Mouse (Mus musculus) neural tube, embryonic 13.5 days (tissue): Measurements from ENCODE around the gene Nkx1-2. TPM values are rescaled to one million over a fixed set of nuclear protein-coding genes. Genes with fewer than 3 reads are reported as not detected.

Experiments
- ATAC-seq: fragments of 200-750 bp; cut with Nextera tagmentation; 2 replicates; pipeline ENCODE4 v1.8.0; 2017; ENCODE audit warnings: low read depth, mild to moderate bottlenecking, moderate TSS enrichment, moderate library complexity
- H3K27ac ChIP-seq: fragments of 300-500 bp; sonication (generic); replicated peaks from 2 replicates; pipeline ENCODE4 v1.5.1; 2015; ENCODE audit warnings: moderate library complexity, mild to moderate bottlenecking, inconsistent platforms
- H3K27me3 ChIP-seq: fragments of 300-500 bp; sonication (generic); 2 replicates; pipeline ENCODE4 v1.6.1; 2015; ENCODE audit warnings: mild to moderate bottlenecking, inconsistent platforms
- H3K36me3 ChIP-seq: fragments of 300-500 bp; sonication (generic); 2 replicates; pipeline ENCODE4 v1.6.1; 2015; ENCODE audit warnings: mild to moderate bottlenecking, inconsistent platforms
- H3K4me1 ChIP-seq: fragments of 300-500 bp; sonication (generic); replicated peaks from 2 replicates; pipeline ENCODE4 v1.6.1; 2015; ENCODE audit warnings: inconsistent platforms
- H3K4me2 ChIP-seq: fragments of 300-500 bp; sonication (generic); 2 replicates; pipeline ENCODE4 v1.6.1; 2015; ENCODE audit warnings: inconsistent platforms, mild to moderate bottlenecking, moderate library complexity
- H3K4me3 ChIP-seq: fragments of 300-500 bp; sonication (generic); 2 replicates; pipeline ENCODE4 v1.5.1; 2015; ENCODE audit warnings: mild to moderate bottlenecking, inconsistent platforms
- H3K9ac ChIP-seq: fragments of 300-500 bp; sonication (generic); 2 replicates; pipeline ENCODE4 v1.6.1; 2015; ENCODE audit warnings: moderate library complexity, mild to moderate bottlenecking, inconsistent platforms
- H3K9me3 ChIP-seq: fragments of 300-500 bp; sonication (generic); 2 replicates; pipeline ENCODE4 v1.6.1; 2016; ENCODE audit warnings: inconsistent platforms
- WGBS: fragments of 180-500 bp; shearing (Covaris S2); methylation state at CpG from one replicate; pipeline ENCODE4 v1.1.7; 2015; 5-methylcytosine and 5-hydroxymethylcytosine counted together
- polyA plus RNA-seq: library from polyadenylated mRNA; unstranded; fragments of >200 nt; fragmentation: Nextera tagmentation; extraction: Ambion mirVana; gene quantifications from 2 replicates; pipeline ENCODE4 v1.2.1, GENCODE M21; 2015

Nkx1-2 gene
- 0.61 and 1.5 TPM in 2 replicates for polyA plus RNA-seq

DNA sequence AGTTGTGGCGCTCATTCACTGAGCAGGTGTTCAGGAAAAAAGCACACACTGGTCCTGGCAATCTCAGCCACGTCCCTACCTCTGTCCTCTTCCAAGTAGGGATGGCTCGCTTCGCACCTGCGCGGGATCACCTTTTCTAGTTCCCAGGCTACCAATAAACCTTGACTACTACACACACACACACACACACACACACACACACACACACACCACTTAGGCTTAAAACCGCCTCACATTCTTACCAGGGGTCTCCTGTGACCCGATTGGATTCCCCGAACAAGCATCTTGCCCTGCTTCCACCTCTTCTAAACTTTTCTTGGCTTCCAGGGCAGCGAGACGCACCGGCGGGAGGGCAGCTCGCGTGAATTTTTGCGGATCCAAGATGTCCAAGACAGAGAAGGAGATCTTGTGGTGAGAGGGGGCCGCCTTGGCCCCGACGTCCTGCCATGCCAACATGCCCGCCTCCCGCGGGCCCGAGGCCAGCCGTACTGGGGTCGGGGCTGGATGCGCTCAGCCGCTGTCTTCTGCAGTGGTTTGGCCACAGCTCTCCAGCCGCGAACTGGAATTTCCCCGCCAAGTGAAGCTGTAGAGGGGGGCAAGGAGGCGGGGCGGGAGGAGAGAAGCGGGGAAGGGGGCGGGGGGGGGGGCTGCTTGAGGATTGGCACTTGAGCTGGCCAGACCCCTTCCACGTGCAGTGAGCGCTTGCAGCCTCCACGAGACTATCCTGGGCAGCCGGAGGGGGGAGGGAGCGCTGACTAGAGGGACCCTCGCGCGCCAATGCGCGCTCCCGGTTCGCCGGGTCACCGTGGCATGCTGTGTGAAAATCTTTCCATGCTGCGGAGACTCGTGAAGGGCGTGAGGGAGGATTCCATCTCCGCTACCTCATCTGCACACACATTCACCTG, at the start of gene Nkx1-2:
Gene Nkx1-2 (minus strand): TSS at position 567 of the 905 bp plus-strand sequence.
- WGBS, result under 1% methylated on average over 50 of the region's 52 CpGs
- H3K27me3 ChIP-seq, result peaks cover 87% of the 10 kb centered on the region
- H3K9ac ChIP-seq, result peak within 1 kb of the TSS; percentile 34; the same call in 1 of the 2 replicates
- no peaks in the 10 kb centered on the region for H3K9me3 ChIP-seq
- peak; percentile 44; the same call in 1 of the 2 replicates for ATAC-seq
- H3K4me3 ChIP-seq, result peak within 1 kb of the TSS; percentile 37
- peaks cover 45% of the 10 kb centered on the region for H3K4me1 ChIP-seq
- no peak within 1 kb of the TSS for H3K27ac ChIP-seq
- H3K4me2 ChIP-seq, result peak within 1 kb of the TSS; percentile 79
- no peaks in the 10 kb centered on the region for H3K36me3 ChIP-seq

DNA sequence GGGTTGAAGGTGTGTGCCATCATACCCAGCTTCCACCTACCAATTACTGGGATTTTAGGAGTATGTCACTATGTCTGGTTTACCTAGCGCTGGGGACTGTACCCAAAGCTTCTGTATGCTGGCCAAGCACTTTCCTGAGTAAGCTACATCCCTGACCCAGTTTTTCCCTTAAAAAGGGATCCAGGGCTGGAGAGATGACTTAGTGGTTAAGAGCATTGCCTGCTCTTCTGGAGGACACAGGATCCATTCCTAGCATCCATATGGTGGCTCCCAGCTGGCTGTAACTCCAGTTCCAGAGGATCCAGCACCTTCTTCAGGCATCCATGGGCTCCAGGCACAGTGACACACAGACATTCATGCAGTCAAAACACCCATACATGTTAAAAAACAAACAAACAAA, 47.1 kb upstream of the Nkx1-2 start:
- H3K4me2 ChIP-seq, result no peak overlapping the region
- 92% methylated on average over 1 of the region's 1 CpGs for WGBS
- no peak overlapping the region for H3K9ac ChIP-seq
- no peaks in the 10 kb centered on the region for H3K9me3 ChIP-seq
- no peak overlapping the region for H3K27ac ChIP-seq
- peaks cover 5% of the 10 kb centered on the region; the same call in 1 of the 2 replicates for H3K4me1 ChIP-seq
- H3K4me3 ChIP-seq, result no peak overlapping the region
- H3K27me3 ChIP-seq, result peaks cover 4% of the 10 kb centered on the region; the same call in 1 of the 2 replicates
- H3K36me3 ChIP-seq, result no peaks in the 10 kb centered on the region
- ATAC-seq, result no peak

DNA sequence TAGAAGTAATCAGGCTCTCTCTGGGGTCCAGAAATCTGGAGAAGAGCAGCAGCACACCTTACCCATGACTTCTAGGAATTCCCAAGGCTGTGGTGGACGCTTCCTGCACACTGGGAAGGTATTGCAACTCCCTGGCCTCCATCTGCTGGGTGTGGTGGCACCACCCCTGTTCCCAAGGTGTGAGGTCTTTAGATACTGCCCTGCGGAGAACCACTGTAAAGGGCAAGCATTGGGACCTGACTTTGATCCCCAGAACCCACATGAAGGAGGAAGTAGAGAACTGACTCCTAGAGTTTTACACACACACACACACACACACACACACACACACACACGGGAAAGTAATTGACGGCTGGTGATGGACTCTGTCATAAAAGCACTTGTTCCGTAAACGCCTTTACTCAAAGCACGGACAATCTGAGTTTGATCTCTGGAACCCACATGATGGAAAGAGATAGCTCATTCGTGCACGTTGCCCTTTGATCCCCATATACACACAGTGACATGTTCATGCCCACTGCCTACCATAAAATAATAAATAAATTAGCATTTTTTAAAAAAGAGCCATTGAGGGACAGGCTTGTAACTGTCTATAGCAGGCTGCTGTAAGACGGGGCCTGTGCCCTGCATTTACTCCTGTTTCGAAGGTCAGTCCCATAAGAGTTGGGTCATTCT, 45.3 kb upstream of the Nkx1-2 start:
- no peak overlapping the region for H3K9ac ChIP-seq
- no peak for ATAC-seq
- WGBS, result 61% methylated on average over 11 of the region's 11 CpGs
- H3K27me3 ChIP-seq, result peaks cover 5% of the 10 kb centered on the region
- H3K36me3 ChIP-seq, result no peaks in the 10 kb centered on the region
- no peaks in the 10 kb centered on the region for H3K9me3 ChIP-seq
- peaks cover 15% of the 10 kb centered on the region for H3K4me1 ChIP-seq
- H3K4me3 ChIP-seq, result no peak overlapping the region
- no peak overlapping the region for H3K4me2 ChIP-seq
- H3K27ac ChIP-seq, result no peak overlapping the region

DNA sequence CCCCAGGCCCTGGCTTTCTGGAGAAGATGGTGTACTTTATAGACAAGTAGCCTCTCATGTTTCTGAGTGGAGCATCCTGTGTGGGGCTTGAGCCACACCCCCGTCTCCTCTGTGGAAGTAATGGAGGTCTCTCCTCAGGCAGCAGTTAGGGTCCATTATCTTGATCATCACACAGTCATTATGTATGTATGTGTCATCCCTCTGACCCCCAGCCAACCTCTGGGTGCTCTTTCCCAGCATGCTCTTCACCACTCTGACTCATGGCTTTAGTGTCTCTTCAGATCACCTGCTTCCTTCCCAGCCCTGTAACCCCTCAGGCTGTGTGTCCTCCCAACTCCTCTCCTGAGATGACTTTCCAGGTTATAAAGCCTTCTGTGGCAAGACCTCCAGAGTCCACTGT, 42.2 kb upstream of the Nkx1-2 start:
- Histone ChIP-seq H3K4me3 (no peak overlapping the region), H3K4me1 (peaks cover 31% of the 10 kb centered on the region), H3K27me3 (peaks cover 7% of the 10 kb centered on the region), H3K9ac (no peak overlapping the region), H3K4me2 (no peak overlapping the region), H3K9me3 (no peaks in the 10 kb centered on the region), H3K36me3 (no peaks in the 10 kb centered on the region), H3K27ac (no peak overlapping the region)
- WGBS, result 60% methylated on average over 1 of the region's 1 CpGs
- no peak for ATAC-seq

DNA sequence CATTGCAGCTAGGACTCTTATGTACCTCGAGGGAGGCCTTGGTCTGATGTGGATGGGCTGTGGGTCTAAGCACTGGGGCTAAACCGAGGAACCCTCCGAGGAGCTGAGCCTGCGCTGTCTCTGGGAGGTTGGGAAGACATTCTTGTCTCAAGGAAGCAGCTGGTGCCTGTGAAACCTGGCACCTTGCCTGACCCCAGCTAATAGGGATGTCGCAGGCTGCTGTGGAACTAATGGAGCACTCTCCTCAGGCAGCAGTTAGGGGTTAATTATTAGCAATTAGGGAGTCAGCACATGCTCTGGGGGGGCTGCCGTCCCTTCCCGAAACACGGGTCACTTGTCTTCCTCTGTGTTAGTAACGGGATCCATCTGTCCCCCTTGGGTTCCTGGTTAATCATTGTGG, 41.5 kb upstream of the Nkx1-2 start:
- Histone ChIP-seq H3K27me3 (peaks cover 7% of the 10 kb centered on the region), H3K36me3 (no peaks in the 10 kb centered on the region), H3K4me1 (peaks cover 31% of the 10 kb centered on the region), H3K9ac (no peak overlapping the region), H3K27ac (no peak overlapping the region), H3K4me3 (no peak overlapping the region), H3K4me2 (no peak overlapping the region), H3K9me3 (no peaks in the 10 kb centered on the region)
- 19% methylated on average over 9 of the region's 9 CpGs for WGBS
- 0 out of 2 replicates have a peak, but pooled peaks have one; percentile 16 for ATAC-seq

DNA sequence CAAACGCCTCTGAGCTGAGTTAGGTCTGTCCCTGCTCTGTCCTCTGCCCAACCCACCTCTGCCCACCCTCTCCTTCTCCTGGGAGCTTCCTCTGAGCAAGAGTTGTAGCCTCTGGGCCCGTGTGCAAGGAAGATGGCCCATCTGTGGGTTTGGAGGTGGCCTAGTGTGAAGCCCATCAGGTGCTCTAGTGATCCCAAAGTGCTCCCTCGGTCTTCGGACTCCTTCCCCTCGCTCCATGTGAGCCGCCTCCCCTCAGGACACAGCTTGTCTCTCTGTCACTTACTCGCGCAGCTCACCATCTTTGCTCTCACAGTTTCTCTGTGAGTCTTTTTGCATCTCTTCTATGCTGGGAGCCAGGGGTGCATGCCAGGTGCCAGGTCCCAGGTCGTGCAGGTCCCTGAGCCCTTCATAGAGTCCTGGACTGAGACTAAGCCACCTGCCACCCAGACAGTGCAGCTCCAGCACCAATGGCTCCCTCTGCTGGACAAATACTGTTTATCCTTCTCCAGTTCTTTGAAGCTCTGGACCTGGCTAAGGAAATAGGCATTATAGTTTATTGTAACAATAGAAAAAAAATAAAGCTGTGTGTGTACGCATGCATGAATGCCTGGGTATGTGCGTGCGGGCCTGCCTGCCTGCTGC, 39.1 kb upstream of the Nkx1-2 start:
- H3K27me3 ChIP-seq, result peaks cover 8% of the 10 kb centered on the region
- H3K9ac ChIP-seq, result no peak overlapping the region
- ATAC-seq, result 0 out of 2 replicates have a peak, but pooled peaks have one; percentile 66
- WGBS, result 60% methylated on average over 12 of the region's 12 CpGs
- peaks cover 31% of the 10 kb centered on the region for H3K4me1 ChIP-seq
- no peaks in the 10 kb centered on the region for H3K9me3 ChIP-seq
- H3K36me3 ChIP-seq, result no peaks in the 10 kb centered on the region
- H3K27ac ChIP-seq, result no peak overlapping the region
- no peak overlapping the region for H3K4me2 ChIP-seq
- H3K4me3 ChIP-seq, result no peak overlapping the region

DNA sequence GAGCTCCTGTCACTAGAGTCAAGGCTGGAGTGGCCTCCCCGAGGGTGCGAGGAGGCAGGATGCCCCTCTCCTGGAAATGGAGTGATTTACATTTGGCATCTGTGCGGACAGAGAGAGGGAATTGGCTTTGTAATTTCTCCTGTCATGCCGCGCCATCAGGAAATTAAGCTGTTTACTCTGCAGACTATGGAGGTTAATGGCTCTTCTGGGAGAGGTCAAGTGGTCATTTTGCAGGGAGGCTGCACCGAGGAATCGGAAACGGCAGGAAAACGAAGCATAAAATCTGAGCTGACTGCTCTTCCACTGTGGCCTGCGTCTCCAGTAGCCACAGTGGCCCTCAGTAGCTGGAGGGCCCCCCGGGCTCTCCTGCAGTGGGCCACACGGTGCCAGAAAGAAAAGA, 37.9 kb upstream of the Nkx1-2 start:
- WGBS, result 6% methylated on average over 12 of the region's 12 CpGs
- Histone ChIP-seq H3K9me3 (no peaks in the 10 kb centered on the region), H3K27me3 (peaks cover 8% of the 10 kb centered on the region), H3K36me3 (no peaks in the 10 kb centered on the region), H3K4me1 (peaks cover 31% of the 10 kb centered on the region), H3K27ac (no peak overlapping the region), H3K4me2 (no peak overlapping the region), H3K9ac (0 out of 2 replicates have a peak overlapping the region, but pooled peaks have one; percentile 6), H3K4me3 (no peak overlapping the region)
- ATAC-seq, result no peak

DNA sequence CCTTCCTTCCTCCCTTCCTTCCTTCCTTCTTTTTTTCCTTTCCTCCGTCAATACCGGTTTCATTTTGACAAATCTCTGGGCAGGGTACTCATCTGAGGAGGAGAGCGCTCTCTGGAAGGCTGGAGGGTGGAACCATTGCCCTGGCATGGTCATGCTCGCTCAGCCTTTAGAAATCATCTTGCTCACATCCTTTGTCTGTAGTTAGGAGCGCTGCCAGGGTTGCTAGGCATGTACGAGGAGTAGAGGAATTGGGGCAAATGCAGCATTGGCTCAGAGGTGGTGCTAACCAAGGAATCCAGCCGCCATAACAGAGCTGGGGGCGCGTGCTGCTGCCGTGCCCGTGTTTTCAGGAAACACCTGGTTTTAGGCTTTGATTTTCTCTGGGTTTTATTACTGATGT, 31.9 kb upstream of the Nkx1-2 start:
- no peak overlapping the region for H3K4me3 ChIP-seq
- 77% methylated on average over 11 of the region's 11 CpGs for WGBS
- H3K9ac ChIP-seq, result no peak overlapping the region
- no peaks in the 10 kb centered on the region for H3K36me3 ChIP-seq
- no peak for ATAC-seq
- no peak overlapping the region for H3K27ac ChIP-seq
- H3K27me3 ChIP-seq, result peaks cover 5% of the 10 kb centered on the region
- H3K4me1 ChIP-seq, result no peaks in the 10 kb centered on the region
- no peak overlapping the region for H3K4me2 ChIP-seq
- H3K9me3 ChIP-seq, result no peaks in the 10 kb centered on the region

DNA sequence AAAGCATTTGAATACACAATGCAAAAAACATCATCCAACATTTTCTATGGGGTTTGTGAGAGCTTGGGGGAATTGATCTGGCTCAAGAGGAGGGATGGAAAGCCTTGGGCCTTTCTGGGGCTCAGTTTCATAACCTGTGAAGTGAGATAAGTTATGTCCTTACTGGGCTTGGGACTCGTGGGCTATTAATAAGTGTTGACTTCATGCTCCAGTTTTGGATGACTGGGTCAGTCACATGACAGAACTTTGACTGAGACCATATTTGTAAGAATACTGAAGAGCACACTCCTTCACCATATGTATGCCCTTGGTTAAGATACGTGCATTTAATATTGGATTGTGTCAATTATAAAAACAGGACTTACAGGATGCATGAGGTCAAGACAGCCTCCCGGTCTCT, 28.0 kb upstream of the Nkx1-2 start:
- WGBS, result 83% methylated on average over 3 of the region's 3 CpGs
- Histone ChIP-seq H3K4me3 (no peak overlapping the region), H3K27me3 (no peaks in the 10 kb centered on the region), H3K4me1 (no peaks in the 10 kb centered on the region; the same call in 1 of the 2 replicates), H3K36me3 (no peaks in the 10 kb centered on the region), H3K9me3 (no peaks in the 10 kb centered on the region), H3K4me2 (no peak overlapping the region), H3K9ac (no peak overlapping the region), H3K27ac (no peak overlapping the region)
- ATAC-seq, result no peak

DNA sequence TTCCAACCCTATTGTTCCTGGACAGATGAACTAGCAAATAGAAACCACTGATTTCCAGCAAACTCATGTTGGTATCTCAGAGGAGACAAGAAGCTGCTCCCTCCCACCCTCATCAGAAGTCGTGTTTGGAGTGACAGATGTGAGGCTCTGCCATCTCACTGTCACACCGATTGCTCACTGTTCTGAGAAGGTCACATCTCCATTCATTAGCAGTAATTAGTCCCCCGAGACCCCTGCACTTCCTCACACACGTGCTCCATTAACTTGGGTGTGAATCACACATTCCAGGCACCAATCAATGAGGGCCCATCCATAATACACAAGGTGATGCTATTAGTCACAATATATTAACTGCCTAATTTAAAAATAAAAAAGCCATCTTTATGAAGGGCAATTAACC, 26.7 kb upstream of the Nkx1-2 start:
- Histone ChIP-seq H3K4me3 (no peak overlapping the region), H3K4me1 (no peaks in the 10 kb centered on the region; the same call in 1 of the 2 replicates), H3K4me2 (no peak overlapping the region), H3K27me3 (no peaks in the 10 kb centered on the region), H3K9ac (no peak overlapping the region), H3K27ac (no peak overlapping the region), H3K9me3 (no peaks in the 10 kb centered on the region), H3K36me3 (no peaks in the 10 kb centered on the region)
- ATAC-seq, result no peak
- 22% methylated on average over 4 of the region's 4 CpGs for WGBS

DNA sequence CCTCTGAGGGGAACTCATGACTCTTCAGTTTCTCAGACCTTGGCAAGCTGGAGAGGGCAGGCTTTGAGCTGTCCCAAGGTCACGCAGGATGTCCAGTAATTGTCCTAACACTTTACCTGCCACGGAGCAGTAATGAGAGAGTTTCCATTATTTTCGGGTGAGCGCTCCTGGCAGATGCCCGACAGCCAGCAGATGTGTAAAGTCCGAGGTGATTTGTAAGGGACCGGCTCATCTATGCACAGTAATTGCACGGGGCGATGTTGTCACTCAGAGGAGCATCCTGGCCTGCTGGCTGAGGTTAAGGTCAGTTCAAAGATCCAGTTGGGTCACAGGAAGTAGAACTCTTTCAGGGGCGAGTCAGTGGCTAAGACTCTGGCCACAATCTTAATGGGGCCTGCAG, 24.7 kb upstream of the Nkx1-2 start:
- WGBS, result 75% methylated on average over 10 of the region's 10 CpGs

More for the DNA sequence above, 24.7 kb upstream of the Nkx1-2 start:
- H3K27me3 ChIP-seq, result no peaks in the 10 kb centered on the region
- no peaks in the 10 kb centered on the region; the same call in 1 of the 2 replicates for H3K4me1 ChIP-seq
- no peak for ATAC-seq
- no peak overlapping the region for H3K4me2 ChIP-seq
- H3K36me3 ChIP-seq, result no peaks in the 10 kb centered on the region
- no peak overlapping the region for H3K9ac ChIP-seq
- H3K4me3 ChIP-seq, result no peak overlapping the region
- H3K9me3 ChIP-seq, result no peaks in the 10 kb centered on the region
- H3K27ac ChIP-seq, result no peak overlapping the region
